Mouse (Mus musculus): Measurements from ENCODE around the gene Upp2.

- TF ChIP-seq CTCF (IDR thresholded peaks at IDR 0.05; ENCODE audit: low read depth) (no peak), EP300 (IDR thresholded peaks at IDR 0.05; ENCODE audit: low read depth) (no peak)
Measured at GRCm38 (mm10) chr2:58703646-58704045, 136.5 kb downstream of the Upp2 start.

Measured in liver, postnatal 0 days (tissue).